Mouse (Mus musculus) stomach, embryonic 15.5 days (tissue): Measurements from ENCODE around the gene Gm10142. TPM values are rescaled to one million over a fixed set of nuclear protein-coding genes. Genes with fewer than 3 reads are reported as not detected.
"Not testable (repeated sequence)": the region's sequence is repeated elsewhere in the genome, so short reads cannot be mapped to it uniquely, and the experiment has no call there.

Experiments used
- ATAC-seq: fragments of 200-750 bp; cut with Nextera tagmentation; 2 replicates; pipeline ENCODE4 v1.8.0; 2017; ENCODE audit warnings: low read depth, moderate number of reproducible peaks, moderate TSS enrichment; ENCODE audit not compliant: insufficient read depth, low FRiP score
- H3K27ac ChIP-seq: fragments of 300-500 bp; sonication (generic); 2 replicates; pipeline ENCODE4 v1.5.1; 2015; ENCODE audit warnings: mild to moderate bottlenecking, inconsistent platforms
- H3K27me3 ChIP-seq: fragments of 300-500 bp; sonication (generic); replicated peaks from 2 replicates; pipeline ENCODE4 v1.6.1; 2015; ENCODE audit warnings: inconsistent platforms
- H3K36me3 ChIP-seq: fragments of 300-500 bp; sonication (generic); 2 replicates; pipeline ENCODE4 v1.6.1; 2015; ENCODE audit warnings: inconsistent platforms
- H3K4me1 ChIP-seq: fragments of 300-500 bp; sonication (generic); 2 replicates; pipeline ENCODE4 v1.6.1; 2015; ENCODE audit warnings: inconsistent platforms
- H3K4me2 ChIP-seq: fragments of 300-500 bp; sonication (generic); 2 replicates; pipeline ENCODE4 v1.6.1; 2015; ENCODE audit warnings: mild to moderate bottlenecking, inconsistent platforms
- H3K4me3 ChIP-seq: fragments of 300-500 bp; sonication (generic); replicated peaks from 2 replicates; pipeline ENCODE4 v1.5.1; 2015; ENCODE audit warnings: inconsistent platforms
- H3K9ac ChIP-seq: fragments of 300-500 bp; sonication (generic); 2 replicates; pipeline ENCODE4 v1.6.1; 2015; ENCODE audit warnings: inconsistent platforms
- H3K9me3 ChIP-seq: fragments of 300-500 bp; sonication (generic); 2 replicates; pipeline ENCODE4 v1.6.1; 2016; ENCODE audit warnings: inconsistent platforms
- WGBS: fragments of 180-500 bp; shearing (Covaris S2); methylation state at CpG from one replicate; pipeline ENCODE4 v1.1.7; 2015; 5-methylcytosine and 5-hydroxymethylcytosine counted together
- polyA plus RNA-seq: library from polyadenylated mRNA; unstranded; fragments of >200 nt; fragmentation: Nextera tagmentation; extraction: Ambion mirVana; gene quantifications from 2 replicates; pipeline ENCODE4 v1.2.1, GENCODE M21; 2015

Gm10142 gene
- polyA plus RNA-seq, 1 experiment from 2014 or later, result not detected

DNA sequence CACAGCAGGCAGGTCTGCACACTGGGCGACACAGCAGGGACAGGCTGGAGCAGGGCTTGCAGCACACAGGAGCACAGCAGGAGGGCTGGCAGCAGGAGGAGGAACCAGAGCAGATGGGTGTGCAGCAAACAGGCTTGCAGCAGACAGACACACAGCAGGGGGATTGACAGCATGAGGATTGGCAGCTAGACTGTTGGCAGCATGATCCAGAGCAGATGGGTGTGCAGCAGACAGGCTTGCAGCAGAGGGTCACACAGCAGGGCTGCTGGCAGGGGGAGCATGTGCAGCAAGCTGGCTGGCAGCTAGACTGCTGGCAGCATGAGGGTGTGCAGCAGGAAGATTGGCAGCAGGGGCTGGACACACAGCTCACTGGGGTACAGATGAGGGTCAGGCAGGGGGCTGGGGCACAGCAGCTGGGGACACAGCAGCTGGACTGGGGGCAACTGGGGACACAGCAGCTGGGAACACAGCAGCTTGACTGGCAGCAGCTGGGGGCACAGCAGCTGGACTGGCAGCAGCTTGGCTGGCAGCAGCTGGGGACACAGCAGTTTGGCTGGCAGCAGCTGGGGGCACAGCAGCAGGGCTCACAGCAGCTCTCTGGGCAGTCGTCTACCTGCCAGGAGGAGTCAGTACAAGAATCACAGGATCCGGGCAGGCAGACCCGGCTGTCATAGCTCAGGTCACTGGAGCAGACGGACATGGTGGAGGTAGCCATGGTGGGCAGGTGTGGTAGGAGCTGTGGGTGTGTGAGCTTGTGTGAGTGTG, 26.5 kb downstream of the Gm10142 start, which contains the start of gene Gm18596:
Gm18596 (minus strand) TSS at position 715 of the 765 bp plus-strand sequence.
- H3K4me2 ChIP-seq, H3K27ac ChIP-seq, H3K27me3 ChIP-seq, ATAC-seq, H3K36me3 ChIP-seq, H3K9me3 ChIP-seq, H3K4me1 ChIP-seq, H3K4me3 ChIP-seq, H3K9ac ChIP-seq: not testable (repeated sequence)
- 53% methylated on average over 5 of the region's 5 CpGs for WGBS

DNA sequence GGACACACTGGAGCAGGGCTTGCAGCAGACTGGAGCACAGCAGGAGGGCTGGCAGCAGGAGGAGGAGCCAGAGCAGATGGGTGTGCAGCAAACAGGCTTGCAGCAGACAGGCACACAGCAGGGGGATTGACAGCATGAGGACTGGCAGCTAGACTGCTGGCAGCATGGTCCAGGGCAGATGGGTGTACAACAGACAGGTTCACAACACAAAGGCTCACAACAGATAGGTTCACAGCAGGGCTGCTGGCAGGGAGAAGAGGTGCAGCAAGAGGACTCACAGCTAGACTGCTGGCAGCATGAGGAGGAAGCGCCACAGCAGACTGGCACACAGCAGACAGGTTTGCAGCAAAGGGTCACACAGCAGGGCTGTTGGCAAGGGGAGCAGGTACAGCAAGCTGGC, 35.1 kb downstream of the Gm10142 start:
- not testable (repeated sequence) for H3K9ac ChIP-seq, ATAC-seq, H3K9me3 ChIP-seq, H3K36me3 ChIP-seq, H3K27me3 ChIP-seq, H3K4me2 ChIP-seq, H3K27ac ChIP-seq, H3K4me3 ChIP-seq, H3K4me1 ChIP-seq
- 80% methylated on average over 1 of the region's 1 CpGs for WGBS

DNA sequence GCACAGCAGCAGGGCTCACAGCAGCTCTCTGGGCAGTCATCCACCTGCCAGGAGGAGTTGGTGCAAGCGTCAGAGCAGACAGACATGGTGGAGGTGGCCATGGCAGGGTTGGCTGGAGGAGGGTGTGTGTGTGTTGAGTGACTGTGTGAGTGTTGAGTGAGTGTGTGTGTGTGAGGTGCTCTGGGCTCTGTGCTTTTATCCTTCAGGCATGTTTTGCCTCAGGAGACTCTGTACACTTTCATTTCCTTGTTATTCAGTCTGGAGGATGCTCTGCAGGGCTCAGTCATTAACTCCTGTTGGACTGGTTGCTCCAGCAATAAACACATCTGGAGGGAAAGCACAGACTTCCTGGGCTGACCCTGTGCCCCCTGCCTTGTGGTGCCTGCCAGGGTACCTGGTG, 35.6 kb downstream of the Gm10142 start, which contains the start of gene Gm9736:
Gm9736 (minus strand) TSS at position 101 of the 400 bp plus-strand sequence.
- not testable (repeated sequence) for H3K36me3 ChIP-seq, H3K27me3 ChIP-seq, ATAC-seq, H3K4me3 ChIP-seq, H3K4me2 ChIP-seq, H3K9ac ChIP-seq, H3K4me1 ChIP-seq, H3K27ac ChIP-seq, H3K9me3 ChIP-seq
- 62% methylated on average over 1 of the region's 1 CpGs for WGBS

DNA sequence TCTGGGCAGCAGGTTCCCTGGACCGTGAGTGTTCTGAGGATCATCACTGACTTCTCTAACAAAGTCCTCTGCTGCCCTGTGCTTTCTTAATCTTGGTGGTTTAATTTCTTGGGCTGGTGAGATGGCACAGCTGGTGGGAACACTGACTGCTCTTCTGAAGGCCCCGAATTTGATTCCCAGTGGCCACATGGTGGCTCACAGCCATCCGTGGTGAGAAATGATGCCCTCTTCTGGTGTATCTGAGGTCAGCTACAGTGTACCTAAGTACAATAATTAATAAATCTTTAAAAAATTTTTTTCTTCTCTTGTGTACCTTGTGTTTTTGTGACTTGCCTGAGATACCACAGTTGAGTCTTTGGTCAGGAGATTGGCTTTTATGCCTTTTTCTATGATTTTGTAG, 36.7 kb downstream of the Gm10142 start:
- H3K27ac ChIP-seq, H3K9me3 ChIP-seq, H3K9ac ChIP-seq, H3K27me3 ChIP-seq, H3K4me1 ChIP-seq, ATAC-seq, H3K4me2 ChIP-seq, H3K4me3 ChIP-seq, H3K36me3 ChIP-seq: not testable (repeated sequence)
- WGBS, result 46% methylated on average over 3 of the region's 3 CpGs

DNA sequence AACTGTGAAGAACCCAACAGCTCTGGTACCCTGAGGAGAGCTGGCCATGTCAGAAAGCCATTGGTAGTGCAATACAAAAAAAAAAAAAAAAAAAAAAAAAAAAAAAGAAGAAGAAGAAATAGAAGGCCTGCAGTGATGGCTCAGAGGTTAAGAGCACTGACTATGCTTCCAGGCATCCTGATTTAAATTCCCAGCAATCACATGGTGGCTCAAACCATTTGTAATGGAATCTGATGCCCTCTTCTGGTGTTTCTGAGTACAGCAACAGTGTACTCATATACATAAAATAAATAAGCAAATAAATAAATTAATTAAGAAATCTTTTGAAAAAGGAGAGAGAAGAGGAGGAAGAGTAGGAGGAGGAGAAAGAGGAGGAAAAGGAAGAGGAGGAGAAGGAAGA, 37.8 kb downstream of the Gm10142 start:
- no peak for ATAC-seq
- Histone ChIP-seq H3K9ac (no peak overlapping the region), H3K4me1 (no peaks in the 10 kb centered on the region), H3K9me3 (no peaks in the 10 kb centered on the region), H3K27me3 (no peaks in the 10 kb centered on the region), H3K4me2 (no peak overlapping the region), H3K4me3 (no peak overlapping the region), H3K27ac (no peak overlapping the region), H3K36me3 (no peaks in the 10 kb centered on the region)

DNA sequence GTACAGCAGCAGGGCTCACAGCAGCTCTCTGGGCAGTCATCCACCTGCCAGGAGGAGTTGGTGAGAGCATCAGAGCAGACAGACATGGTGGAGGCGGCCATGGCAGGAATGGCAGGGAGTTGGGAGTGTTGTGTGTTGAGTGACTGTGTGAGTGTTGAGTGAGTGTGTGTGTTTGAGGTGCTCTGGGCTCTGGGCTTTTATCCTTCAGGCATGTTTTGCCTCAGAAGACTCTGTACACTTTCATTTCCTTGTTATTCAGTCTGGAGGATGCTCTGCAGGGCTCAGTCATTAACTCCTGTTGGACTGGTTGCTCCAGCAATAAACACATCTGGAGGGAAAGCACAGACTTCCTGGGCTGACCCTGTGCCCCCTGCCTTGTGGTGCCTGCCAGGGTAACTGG, 44.0 kb downstream of the Gm10142 start, which contains the start of gene Gm3233:
Gm3233 (minus strand) TSS at position 101 of the 400 bp plus-strand sequence.
- H3K4me3 ChIP-seq, ATAC-seq, H3K9me3 ChIP-seq, H3K4me2 ChIP-seq, H3K27ac ChIP-seq, H3K36me3 ChIP-seq, H3K27me3 ChIP-seq, H3K9ac ChIP-seq, H3K4me1 ChIP-seq: not testable (repeated sequence)
- WGBS, result 40% methylated on average over 1 of the region's 1 CpGs

Other genes starting within 250 kb of the Gm10142 start
- 36.1 and 40.0 TPM in 2 replicates for gene Fam207a, start 200.0 kb upstream of the Gm10142 start, polyA plus RNA-seq
- gene Itgb2, start 185.6 kb upstream of the Gm10142 start, polyA plus RNA-seq, result 6.0 and 6.9 TPM in 2 replicates
- 174 and 178 TPM in 2 replicates for gene Pttg1ip, start 134.1 kb upstream of the Gm10142 start, polyA plus RNA-seq
- gene Sumo3, start 109.7 kb upstream of the Gm10142 start, polyA plus RNA-seq, result 324 and 334 TPM in 2 replicates
- 4.8 TPM in 1 of 2 replicates, not detected in the other for gene Gm49325, start 109.6 kb upstream of the Gm10142 start, polyA plus RNA-seq
- 70.7 and 73.3 TPM in 2 replicates for gene Ube2g2, start 93.5 kb upstream of the Gm10142 start, polyA plus RNA-seq
- gene Tspear, start 29.2 kb upstream of the Gm10142 start, polyA plus RNA-seq, result 0.85 and 1.0 TPM in 2 replicates
- not detected in 2 replicates for gene Gm19402, start 25.1 kb upstream of the Gm10142 start, polyA plus RNA-seq
- gene Gm9508, start 18.6 kb upstream of the Gm10142 start, polyA plus RNA-seq, result not detected in 2 replicates
- gene Gm10272, start 9.2 kb upstream of the Gm10142 start, polyA plus RNA-seq, result not detected in 2 replicates
- 0.35 TPM in 1 of 2 replicates, not detected in the other for gene Gm10024, start 4.3 kb upstream of the Gm10142 start, polyA plus RNA-seq
- not detected in 2 replicates for gene Krtap12-1, start 4.8 kb downstream of the Gm10142 start, polyA plus RNA-seq
- not detected in 2 replicates for gene Gm10100, start 10.7 kb downstream of the Gm10142 start, polyA plus RNA-seq
- not detected in 2 replicates for gene Gm18596, start 26.8 kb downstream of the Gm10142 start, polyA plus RNA-seq
- gene Gm9736, start 35.5 kb downstream of the Gm10142 start, polyA plus RNA-seq, result not detected in 2 replicates
- gene Gm3233, start 43.9 kb downstream of the Gm10142 start, polyA plus RNA-seq, result not detected in 2 replicates
- gene Gm3238, start 55.5 kb downstream of the Gm10142 start, polyA plus RNA-seq, result not detected in 2 replicates
- gene Gm7138, start 61.1 kb downstream of the Gm10142 start, polyA plus RNA-seq, result not detected in 2 replicates
- not detected in 2 replicates for gene Gm3250, start 66.7 kb downstream of the Gm10142 start, polyA plus RNA-seq
- not detected in 2 replicates for gene Gm7137, start 72.4 kb downstream of the Gm10142 start, polyA plus RNA-seq
- gene Gm9639, start 79.3 kb downstream of the Gm10142 start, polyA plus RNA-seq, result not detected in 2 replicates
- gene Gm19668, start 83.3 kb downstream of the Gm10142 start, polyA plus RNA-seq, result not detected in 2 replicates
- gene Gm9507, start 96.0 kb downstream of the Gm10142 start, polyA plus RNA-seq, result not detected in 2 replicates
- gene Gm2696, start 98.9 kb downstream of the Gm10142 start, polyA plus RNA-seq, result not detected in 2 replicates
- not detected in 2 replicates for gene Krtap10-4, start 111.3 kb downstream of the Gm10142 start, polyA plus RNA-seq
- not detected in 2 replicates for gene Krtap10-10, start 120.1 kb downstream of the Gm10142 start, polyA plus RNA-seq
- gene Gm36176, start 131.0 kb downstream of the Gm10142 start, polyA plus RNA-seq, result not detected in 2 replicates
- not detected in 2 replicates for gene Gm10318, start 137.1 kb downstream of the Gm10142 start, polyA plus RNA-seq
- not detected in 2 replicates for gene Gm3285, start 146.2 kb downstream of the Gm10142 start, polyA plus RNA-seq
- gene Lrrc3, start 186.7 kb downstream of the Gm10142 start, polyA plus RNA-seq, result 5.0 and 6.4 TPM in 2 replicates